In genomic region chr10:78360290-78360711, GRCm38 (mm10) we compare ENCODE assay signal across 9 mouse cellular contexts. TPM values are rescaled to one million over a fixed set of nuclear protein-coding genes. Genes with fewer than 3 reads are reported as not detected.
DNase-seq lines count a peak whose midpoint lies in the region; ATAC-seq lines count a peak whose summit lies in the region.
"Had no signal": no experiment of that assay in that cellular context is flagged by ENCODE, and none has a peak within 500 bp of the region (broad histone marks: within the 10 kb centered on the region; RNA-seq: fewer than 3 reads in every experiment).

No protein-coding gene starts in this region.

- no peaks in the 10 kb centered on the region for H3K9me3 ChIP-seq in embryonic facial prominence, embryonic 13.5 days
- H3K9me3 ChIP-seq in neural tube, embryonic 15.5 days (replicated peaks): no peaks in the 10 kb centered on the region

- peak overlapping the region; percentile 16; the same call in 1 of the 2 replicates for H3K27ac ChIP-seq in embryonic facial prominence, embryonic 13.5 days
- no peak overlapping the region for H3K27ac ChIP-seq in neural tube, embryonic 15.5 days (replicated peaks)

- H3K4me3 ChIP-seq in embryonic facial prominence, embryonic 13.5 days: no peak overlapping the region
- no peak overlapping the region for H3K4me3 ChIP-seq in neural tube, embryonic 15.5 days (replicated peaks)

- no peaks in the 10 kb centered on the region; the same call in 1 of the 2 replicates for H3K27me3 ChIP-seq in embryonic facial prominence, embryonic 13.5 days
- H3K27me3 ChIP-seq in neural tube, embryonic 15.5 days (replicated peaks): no peaks in the 10 kb centered on the region

- 0 out of 2 replicates have a peak overlapping the region, but pooled peaks have one; percentile 21 for H3K9ac ChIP-seq in embryonic facial prominence, embryonic 13.5 days
- no peak overlapping the region for H3K9ac ChIP-seq in neural tube, embryonic 15.5 days (replicated peaks)
- H3K9ac ChIP-seq: forebrain, postnatal 0 days had no signal

- H3K4me1 ChIP-seq in embryonic facial prominence, embryonic 13.5 days: peaks cover 20% of the 10 kb centered on the region; the same call in 1 of the 2 replicates
- H3K4me1 ChIP-seq in neural tube, embryonic 15.5 days: no peaks in the 10 kb centered on the region

- no peak overlapping the region for H3K4me2 ChIP-seq in embryonic facial prominence, embryonic 13.5 days
- H3K4me2 ChIP-seq in neural tube, embryonic 15.5 days: no peak overlapping the region

- WGBS in embryonic facial prominence, embryonic 13.5 days: 37% methylated on average over 3 of the region's 3 CpGs
- WGBS in neural tube, embryonic 15.5 days: 77% methylated on average over 3 of the region's 3 CpGs

- H3K36me3 ChIP-seq in embryonic facial prominence, embryonic 13.5 days: no peaks in the 10 kb centered on the region
- H3K36me3 ChIP-seq in neural tube, embryonic 15.5 days: no peaks in the 10 kb centered on the region

- intact Hi-C loops in heart, postnatal 25 days (cut with DNase I): no loop called here

- DNase-seq in heart, adult 9 months (ENCODE audit: low spot score in 2 of 2): peak; percentile 27 to 57
- no peak for DNase-seq in heart, postnatal 25 days (ENCODE audit: low spot score)
- peak; percentile 93 for DNase-seq in 3T3-L1 (ENCODE audit: low read depth, low spot score)
- DNase-seq in adrenal gland, postnatal 10 days: peak; percentile 67
- no peak for DNase-seq in natural killer cell, adult 2 months (ENCODE audit: low spot score in 2 of 2)
- no peak for DNase-seq in embryo, embryonic 11 days
- DNase-seq: forebrain, postnatal 0 days had no signal

- no peak for ATAC-seq in embryonic facial prominence, embryonic 13.5 days (ENCODE audit: insufficient number of reproducible peaks, insufficient read depth, low FRiP score, low TSS enrichment, low read depth)
- no peak for ATAC-seq in neural tube, embryonic 15.5 days (ENCODE audit: low FRiP score)
- ATAC-seq: forebrain, postnatal 0 days had no signal

RNA-seq across cellular contexts. Expression of gene Agpat3, which starts 8.0 kb away (rescaled TPM):
- 100 to 1,000 TPM; 204 to 227 TPM for total RNA-seq in heart, postnatal 25 days (2021)
- 100 to 1,000 TPM; 327 to 351 TPM for total RNA-seq in adrenal gland, postnatal 10 days (2021)
- polyA plus RNA-seq in embryonic facial prominence, embryonic 13.5 days (2015; fragmentation: Nextera tagmentation; extraction: Ambion mirVana): 51.9 and 57.5 TPM in 2 replicates
- 77.4 and 77.6 TPM in 2 replicates for polyA plus RNA-seq in neural tube, embryonic 15.5 days (2015; fragmentation: Nextera tagmentation; extraction: Ambion mirVana)

RNA-seq across cellular contexts. Expression of gene Rrp1, which starts 52.5 kb away (rescaled TPM):
- total RNA-seq in heart, postnatal 25 days (2021): 100 to 1,000 TPM in 1 of 2 experiments, 10 to 100 TPM in 1; 92.7 to 102 TPM
- total RNA-seq in adrenal gland, postnatal 10 days (2021): 100 to 1,000 TPM; 186 to 194 TPM
- 322 and 364 TPM in 2 replicates for polyA plus RNA-seq in embryonic facial prominence, embryonic 13.5 days (2015; fragmentation: Nextera tagmentation; extraction: Ambion mirVana)
- polyA plus RNA-seq in neural tube, embryonic 15.5 days (2015; fragmentation: Nextera tagmentation; extraction: Ambion mirVana): 413 and 414 TPM in 2 replicates

Comparison
In these comparisons a context has a peak if more than half of its experiments do, and no peak if none do; other contexts are left out.
1. DNase-seq: peak in heart, adult 9 months (2 of 2), 3T3-L1 (single experiment) and adrenal gland, postnatal 10 days (single experiment); none in heart, postnatal 25 days (single experiment), natural killer cell, adult 2 months (0 of 2) and embryo, embryonic 11 days (single experiment).